Mouse (Mus musculus) heart, adult 9 months (tissue): ENCODE measurements around the gene Rrp1b.
"Not testable (repeated sequence)": the region's sequence is repeated elsewhere in the genome, so short reads cannot be mapped to it uniquely, and the experiment has no call there.

ENCODE experiments used
- DNase-seq, 2 experiments: peaks; one replicate each; pipeline ENCODE4 v3.0.0; 2022; ENCODE audit warnings: low spot score in 2 of 2

The Rrp1b gene

GRCm38 (mm10) chr17:32091032-32091363, 55.1 kb downstream of the Rrp1b start:
- no peak for DNase-seq

GRCm38 (mm10) chr17:32091364-32092240, 55.7 kb downstream of the Rrp1b start:
- DNase-seq, result peak; percentile 76

- no peak for DNase-seq
Measured at GRCm38 (mm10) chr17:32092241-32092619, 56.3 kb downstream of the Rrp1b start.

DNA sequence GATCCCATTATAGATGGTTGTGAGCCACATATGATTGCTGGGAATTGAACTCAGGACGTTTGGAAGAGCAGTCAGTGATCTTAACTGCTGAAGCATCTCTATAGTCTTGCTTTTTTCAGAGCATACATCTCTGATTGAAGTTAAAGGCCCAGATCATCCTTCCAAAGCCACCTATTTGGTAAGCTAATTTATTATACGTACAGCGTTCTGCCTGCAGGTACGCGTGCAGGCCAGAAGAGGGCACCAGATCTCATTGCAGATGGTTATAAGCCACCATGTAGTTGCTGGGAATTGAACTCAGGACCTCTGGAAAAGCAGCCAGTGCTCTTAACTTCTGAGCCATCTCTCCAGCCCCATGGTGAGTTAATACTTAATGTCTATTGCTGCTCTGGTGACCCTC, 57.0 kb downstream of the Rrp1b start:
- DNase-seq, result no peak

- DNase-seq, result no peak
Measured at GRCm38 (mm10) chr17:32097676-32098075, 61.8 kb downstream of the Rrp1b start.

- DNase-seq, result not testable (repeated sequence)
Measured at GRCm38 (mm10) chr17:32098905-32099304, 63.0 kb downstream of the Rrp1b start.

DNA sequence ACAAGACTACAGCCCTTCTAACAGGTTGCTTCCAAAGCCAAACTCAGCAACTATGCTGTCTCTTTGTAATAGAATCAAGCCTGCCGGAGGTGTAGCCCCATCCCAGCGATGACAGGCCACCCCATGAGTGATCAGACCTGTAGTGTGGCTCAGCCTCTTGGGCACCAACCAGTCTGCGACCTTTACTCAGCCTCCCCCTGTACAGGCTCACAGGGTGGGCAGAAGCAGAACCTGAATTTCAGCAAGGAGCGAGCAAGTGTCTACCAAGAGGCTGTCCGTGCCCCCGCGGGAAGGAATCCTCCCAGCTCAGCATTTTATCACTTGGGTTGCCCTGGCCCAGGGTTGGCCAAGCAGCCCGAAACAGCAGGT, 63.7 kb downstream of the Rrp1b start:
- no peak for DNase-seq

DNA sequence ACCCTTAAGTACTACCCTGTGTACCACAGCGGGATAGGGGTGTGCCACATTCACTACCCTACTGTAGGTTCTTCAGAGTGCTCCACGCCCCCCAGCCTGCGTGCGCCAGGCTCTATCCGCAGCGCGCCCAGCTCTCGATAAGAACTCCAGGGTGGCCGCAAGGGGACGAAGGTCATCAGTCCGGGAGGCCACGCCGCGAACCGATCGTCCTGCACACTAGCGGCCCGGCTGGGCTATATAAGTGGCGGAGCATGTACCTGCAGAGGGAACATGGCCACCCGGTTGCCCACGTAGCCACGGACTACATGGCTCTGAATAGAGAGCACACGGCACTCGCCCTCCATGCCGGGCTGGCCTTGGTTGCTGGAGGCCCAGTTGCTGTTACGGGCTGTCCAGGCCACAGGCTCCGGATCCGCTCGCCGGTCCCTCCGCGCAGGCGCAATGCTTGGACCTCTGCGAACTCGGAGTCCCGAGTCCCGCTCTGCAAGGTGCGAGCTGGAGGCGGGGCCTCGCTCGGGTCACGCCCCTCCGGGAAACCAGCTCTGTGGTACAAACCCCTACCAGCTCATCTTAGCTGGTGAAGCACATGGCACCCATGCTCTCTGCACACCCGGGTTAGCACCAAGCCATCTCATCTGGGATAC, 64.2 kb downstream of the Rrp1b start:
- peak; percentile 52 to 64 for DNase-seq

DNA sequence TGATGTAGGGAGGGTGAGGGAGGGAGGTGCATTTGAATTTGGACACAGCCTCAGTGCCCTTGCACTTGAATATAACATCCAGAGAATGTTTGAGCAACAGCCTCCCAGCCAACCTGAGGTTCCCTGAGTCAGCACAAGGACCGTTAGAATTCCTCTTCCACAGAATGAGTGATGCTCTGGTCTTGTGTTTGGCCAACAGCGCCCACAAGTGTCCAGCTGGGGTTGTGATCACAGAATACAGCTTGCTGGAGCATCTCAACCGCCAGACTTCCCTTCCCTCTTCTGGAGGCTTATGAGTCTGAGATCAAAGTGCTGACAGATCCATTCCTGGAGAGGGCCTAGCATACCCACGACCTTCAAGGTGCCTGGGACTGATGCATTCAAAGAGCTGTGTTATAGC, 67.2 kb downstream of the Rrp1b start:
- DNase-seq, result no peak

DNA sequence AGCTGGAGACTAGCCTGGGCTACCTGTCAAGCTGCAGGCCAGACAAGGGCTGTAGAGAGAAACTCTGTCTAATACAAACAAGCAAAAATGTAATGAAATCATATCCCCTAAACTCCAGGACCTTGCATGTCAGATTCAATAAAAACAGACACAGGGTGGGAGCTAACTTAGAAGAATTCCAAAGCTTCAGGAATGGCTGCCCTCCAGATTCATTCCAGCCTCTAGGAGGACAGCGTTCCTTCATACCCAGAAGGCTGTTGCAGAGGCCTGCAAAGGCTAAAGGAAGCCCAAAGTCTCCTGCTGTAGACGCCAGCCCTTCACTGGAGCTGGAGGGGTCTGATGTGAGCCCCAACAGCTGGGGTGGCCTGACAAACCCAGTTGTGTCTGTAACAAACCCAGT, 70.5 kb downstream of the Rrp1b start:
- DNase-seq, result no peak

- DNase-seq, result no peak
Measured at GRCm38 (mm10) chr17:32107877-32108276, 72.0 kb downstream of the Rrp1b start.

DNA sequence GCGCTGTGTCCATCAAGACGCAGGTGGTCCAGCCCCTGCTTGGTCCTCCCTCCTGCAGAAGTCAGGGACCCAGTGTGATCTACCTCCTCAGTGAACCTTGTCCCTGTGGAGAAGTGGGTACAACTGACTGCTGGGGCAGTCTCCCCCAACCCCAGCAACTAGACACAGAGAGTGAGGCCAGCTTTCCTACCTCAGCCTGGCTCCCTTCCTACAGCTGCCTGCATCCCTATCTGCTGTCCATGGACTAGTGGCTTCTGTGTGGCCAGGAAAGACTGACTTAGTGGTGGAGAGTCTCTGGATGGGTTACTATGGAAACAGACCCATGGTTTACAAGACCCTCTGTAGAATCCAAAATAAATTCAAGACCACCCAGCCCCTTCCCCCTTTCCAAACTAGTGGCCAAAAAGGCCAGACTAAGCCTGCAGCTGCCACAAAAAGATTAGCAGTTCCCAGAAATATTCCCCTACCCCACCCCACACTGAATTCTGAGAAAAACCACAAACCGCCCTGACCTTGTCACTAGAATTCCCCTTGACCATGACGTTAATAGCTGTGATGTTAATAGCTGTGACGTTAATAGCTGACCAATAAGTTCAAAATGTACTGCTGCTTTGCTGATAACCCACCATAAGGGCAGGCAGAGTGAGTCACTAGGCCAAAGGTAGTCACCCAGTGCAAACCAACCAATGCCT, 72.6 kb downstream of the Rrp1b start:
- not testable (repeated sequence) for DNase-seq

DNA sequence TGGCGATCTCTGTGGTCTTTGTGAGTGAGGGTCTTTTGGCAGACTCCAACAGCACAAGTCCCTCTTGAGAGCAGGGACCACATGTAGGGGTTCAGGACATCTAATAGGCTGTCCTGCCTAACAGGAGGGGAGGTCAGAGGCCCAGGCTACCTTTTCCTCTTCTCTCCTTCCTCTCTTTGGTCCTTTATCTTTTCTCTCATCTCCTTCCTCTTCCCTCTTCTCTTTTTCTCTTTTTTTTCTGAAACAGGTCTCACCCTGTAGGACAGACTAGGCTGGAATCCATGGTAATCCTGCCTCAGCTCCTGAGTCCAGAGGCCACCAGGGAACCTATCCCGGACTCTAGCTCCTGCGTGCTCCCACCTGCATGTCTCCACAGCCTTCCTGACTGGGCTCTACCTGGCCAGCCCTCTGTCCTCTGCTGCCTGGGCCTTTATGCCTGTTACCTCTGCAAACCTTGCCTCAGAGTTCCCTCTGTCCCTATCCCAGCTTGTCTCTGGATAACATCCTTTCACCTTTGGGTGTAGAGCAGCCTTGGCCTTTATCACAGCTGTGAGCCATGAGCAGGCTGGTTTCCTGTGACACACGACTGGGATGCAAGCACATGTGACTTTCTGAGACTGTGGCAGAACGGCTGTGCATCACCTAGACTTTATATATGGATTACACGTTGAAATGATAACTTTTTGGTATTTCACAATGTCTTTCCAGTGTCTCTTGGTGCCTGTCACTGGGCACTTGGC, 73.5 kb downstream of the Rrp1b start:
- no peak for DNase-seq

- peak; percentile 51 to 61 for DNase-seq
Measured at GRCm38 (mm10) chr17:32110424-32110823, 74.5 kb downstream of the Rrp1b start.

GRCm38 (mm10) chr17:32110980-32111780, 75.3 kb downstream of the Rrp1b start:
- peak in 1 of 2 experiments; percentile 25 for DNase-seq
